Mouse (Mus musculus) liver, adult 2 months (tissue): ENCODE measurements around the gene Ktn1. TPM values are rescaled to one million over a fixed set of nuclear protein-coding genes. Genes with fewer than 3 reads are reported as not detected.
A peak's percentile ranks its signal among the peaks of the same experiment; 100 is the strongest.

Experiments
- DNase-seq: peaks from one replicate; pipeline ENCODE4 v3.0.0-alpha.2; 2011; ENCODE audit warnings: low read depth, low spot score; ENCODE audit errors: extremely low read depth
- H3K27ac ChIP-seq: fragments of 200-500 bp; replicated peaks from 2 replicates; pipeline ENCODE4 v1.5.1; 2012; ENCODE audit warnings: low read depth, mild to moderate bottlenecking, control low read depth, inconsistent platforms, low read length; ENCODE audit not compliant: insufficient read depth
- H3K27me3 ChIP-seq: fragments of 200-500 bp; 2 replicates; pipeline ENCODE4 v1.6.1; 2012; ENCODE audit warnings: mild to moderate bottlenecking, moderate library complexity, low read length, inconsistent platforms; ENCODE audit not compliant: control insufficient read depth, insufficient read depth
- H3K36me3 ChIP-seq: fragments of 200-500 bp; 2 replicates; pipeline ENCODE4 v1.6.1; 2012; ENCODE audit warnings: low read length, inconsistent platforms; ENCODE audit not compliant: control insufficient read depth, insufficient read depth
- H3K4me1 ChIP-seq: fragments of 200-500 bp; 2 replicates; pipeline ENCODE4 v1.6.1; 2011; ENCODE audit warnings: low read length; ENCODE audit not compliant: control insufficient read depth, insufficient read depth
- H3K4me3 ChIP-seq: fragments of 200-500 bp; 2 replicates; pipeline ENCODE4 v1.5.1; 2011; ENCODE audit warnings: low read depth, mild to moderate bottlenecking, control low read depth, low read length, moderate library complexity; ENCODE audit not compliant: insufficient read depth
- H3K79me2 ChIP-seq: fragments of 200-500 bp; 2 replicates; pipeline ENCODE4 v1.6.1; 2012; ENCODE audit warnings: inconsistent platforms, mild to moderate bottlenecking, low read length, moderate library complexity; ENCODE audit not compliant: control insufficient read depth, insufficient read depth
- H3K9ac ChIP-seq: fragments of 200-500 bp; 2 replicates; pipeline ENCODE4 v1.6.1; 2012; ENCODE audit warnings: low read depth, mild to moderate bottlenecking, control low read depth, inconsistent platforms, low read length
- CTCF ChIP-seq: fragments of 200-500 bp; IDR thresholded peaks from 2 replicates; pipeline ENCODE4 v1.5.1; 2011; ENCODE audit warnings: low read depth, low read length, control low read depth
- POLR2A ChIP-seq: fragments of 200-500 bp; IDR thresholded peaks from 2 replicates; pipeline ENCODE4 v1.6.1; 2011; ENCODE audit warnings: low read length, control low read depth; ENCODE audit not compliant: insufficient read depth; ENCODE audit errors: extremely low read depth
- WGBS: fragments of 180-500 bp; shearing (Covaris S2); methylation state at CpG from one replicate; pipeline ENCODE4 v1.1.7; 2018; 5-methylcytosine and 5-hydroxymethylcytosine counted together
- polyA plus RNA-seq: library from polyadenylated mRNA; depleted of rRNA; stranded (reverse); fragments of >200 nt; gene quantifications from 2 replicates; pipeline ENCODE4 v1.2.3, GENCODE M21; 2012; rRNA removed
- total RNA-seq: library from RNA; depleted of rRNA; stranded (reverse); fragments of >200 nt; gene quantifications from 2 replicates; pipeline ENCODE4 v1.2.3, GENCODE M21; 2014; rRNA removed

Ktn1 gene
- 14.2 and 18.4 TPM in 2 replicates for total RNA-seq
- 1.0 and 1.9 TPM in 2 replicates for polyA plus RNA-seq

GRCm38 (mm10) chr14:47648218-47648617 is at the start of gene Ktn1:
Ktn1 (plus strand) TSS chr14:47648448.
- peaks cover 7% of the 10 kb centered on the region for H3K4me1 ChIP-seq
- peak within 1 kb of the TSS; percentile 95 for H3K9ac ChIP-seq
- WGBS: 71% methylated on average over 5 of the region's 5 CpGs
- TF ChIP-seq POLR2A (no peak), CTCF (no peak)
- H3K36me3 ChIP-seq: no peaks in the 10 kb centered on the region
- H3K79me2 ChIP-seq: peaks cover 10% of the 10 kb centered on the region; the same call in 1 of the 2 replicates
- DNase-seq: no peak
- H3K27ac ChIP-seq: peak within 1 kb of the TSS; percentile 83
- H3K4me3 ChIP-seq: peak within 1 kb of the TSS; percentile 75
- H3K27me3 ChIP-seq: no peaks in the 10 kb centered on the region

GRCm38 (mm10) chr14:47613254-47613653 is 35.0 kb upstream of the Ktn1 start:
- TF ChIP-seq POLR2A: no peak
- no peak for TF ChIP-seq CTCF
- WGBS: 48% methylated on average over 7 of the region's 7 CpGs
- H3K4me1 ChIP-seq: no peaks in the 10 kb centered on the region
- no peak for DNase-seq
- no peaks in the 10 kb centered on the region for H3K36me3 ChIP-seq
- H3K4me3 ChIP-seq: no peak overlapping the region
- no peak overlapping the region for H3K9ac ChIP-seq
- no peaks in the 10 kb centered on the region for H3K79me2 ChIP-seq
- H3K27me3 ChIP-seq: no peaks in the 10 kb centered on the region
- no peak overlapping the region for H3K27ac ChIP-seq

GRCm38 (mm10) chr14:47618891-47619290 is 29.4 kb upstream of the Ktn1 start:
- no peak overlapping the region for H3K27ac ChIP-seq
- H3K4me3 ChIP-seq: no peak overlapping the region
- WGBS: 85% methylated on average over 5 of the region's 5 CpGs
- no peaks in the 10 kb centered on the region for H3K27me3 ChIP-seq
- H3K4me1 ChIP-seq: no peaks in the 10 kb centered on the region
- no peak for DNase-seq
- TF ChIP-seq POLR2A (no peak), CTCF (no peak)
- no peaks in the 10 kb centered on the region for H3K36me3 ChIP-seq
- no peaks in the 10 kb centered on the region for H3K79me2 ChIP-seq
- no peak overlapping the region for H3K9ac ChIP-seq

GRCm38 (mm10) chr14:47621901-47622300 is 26.3 kb upstream of the Ktn1 start:
- Histone ChIP-seq H3K4me1 (no peaks in the 10 kb centered on the region), H3K27ac (no peak overlapping the region), H3K9ac (no peak overlapping the region), H3K27me3 (no peaks in the 10 kb centered on the region), H3K79me2 (no peaks in the 10 kb centered on the region), H3K4me3 (no peak overlapping the region), H3K36me3 (no peaks in the 10 kb centered on the region)
- no peak for TF ChIP-seq POLR2A
- TF ChIP-seq CTCF: no peak
- 90% methylated on average over 5 of the region's 5 CpGs for WGBS
- DNase-seq: no peak

GRCm38 (mm10) chr14:47624837-47625236 is 23.4 kb upstream of the Ktn1 start:
- TF ChIP-seq CTCF (no peak), POLR2A (no peak)
- Histone ChIP-seq H3K9ac (no peak overlapping the region), H3K27me3 (no peaks in the 10 kb centered on the region), H3K27ac (no peak overlapping the region), H3K36me3 (no peaks in the 10 kb centered on the region), H3K4me1 (no peaks in the 10 kb centered on the region), H3K79me2 (no peaks in the 10 kb centered on the region), H3K4me3 (no peak overlapping the region)
- no peak for DNase-seq
- WGBS: 78% methylated on average over 3 of the region's 3 CpGs

- Histone ChIP-seq H3K27me3 (no peaks in the 10 kb centered on the region), H3K4me1 (no peaks in the 10 kb centered on the region), H3K27ac (no peak overlapping the region), H3K4me3 (no peak overlapping the region), H3K79me2 (no peaks in the 10 kb centered on the region), H3K9ac (no peak overlapping the region), H3K36me3 (no peaks in the 10 kb centered on the region)
- TF ChIP-seq CTCF: no peak
- TF ChIP-seq POLR2A: no peak
- WGBS: 80% methylated on average over 4 of the region's 4 CpGs
- no peak for DNase-seq
These were observed 22.1 kb upstream of the Ktn1 start for GRCm38 (mm10) chr14:47626143-47626542.
